Mouse (Mus musculus) c-Kit-negative CD71-positive TER-119-positive erythroid progenitor cells, embryonic 14.5 days (primary cell): ENCODE results near the gene Rxra.

Source experiments
- DNase-seq: peaks from one replicate; pipeline ENCODE4 v3.0.0-alpha.2; 2013; ENCODE audit warnings: low read depth, low spot score

Gene Rxra

DNA sequence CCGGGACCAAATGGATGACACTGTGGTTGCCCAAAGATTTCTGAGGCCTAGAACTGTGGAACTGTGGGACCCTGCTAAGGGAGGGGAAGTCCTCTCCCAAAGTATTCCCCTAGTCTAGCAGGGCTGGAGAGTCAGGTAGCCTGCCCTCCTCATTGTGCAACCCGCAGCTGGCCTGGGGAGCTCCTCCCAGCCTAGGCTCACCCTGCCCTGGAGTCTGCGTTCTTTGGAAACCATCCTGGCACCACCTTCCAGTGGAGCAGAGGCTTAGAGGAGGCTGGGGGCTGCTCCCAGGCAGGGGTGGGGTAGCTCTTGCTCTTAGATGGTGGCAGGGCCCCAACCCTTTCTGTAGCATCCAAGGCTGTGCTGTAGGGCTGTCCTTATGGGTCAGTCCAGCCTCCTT lies 26.0 kb downstream of the Rxra start:
- DNase-seq = no peak

DNA sequence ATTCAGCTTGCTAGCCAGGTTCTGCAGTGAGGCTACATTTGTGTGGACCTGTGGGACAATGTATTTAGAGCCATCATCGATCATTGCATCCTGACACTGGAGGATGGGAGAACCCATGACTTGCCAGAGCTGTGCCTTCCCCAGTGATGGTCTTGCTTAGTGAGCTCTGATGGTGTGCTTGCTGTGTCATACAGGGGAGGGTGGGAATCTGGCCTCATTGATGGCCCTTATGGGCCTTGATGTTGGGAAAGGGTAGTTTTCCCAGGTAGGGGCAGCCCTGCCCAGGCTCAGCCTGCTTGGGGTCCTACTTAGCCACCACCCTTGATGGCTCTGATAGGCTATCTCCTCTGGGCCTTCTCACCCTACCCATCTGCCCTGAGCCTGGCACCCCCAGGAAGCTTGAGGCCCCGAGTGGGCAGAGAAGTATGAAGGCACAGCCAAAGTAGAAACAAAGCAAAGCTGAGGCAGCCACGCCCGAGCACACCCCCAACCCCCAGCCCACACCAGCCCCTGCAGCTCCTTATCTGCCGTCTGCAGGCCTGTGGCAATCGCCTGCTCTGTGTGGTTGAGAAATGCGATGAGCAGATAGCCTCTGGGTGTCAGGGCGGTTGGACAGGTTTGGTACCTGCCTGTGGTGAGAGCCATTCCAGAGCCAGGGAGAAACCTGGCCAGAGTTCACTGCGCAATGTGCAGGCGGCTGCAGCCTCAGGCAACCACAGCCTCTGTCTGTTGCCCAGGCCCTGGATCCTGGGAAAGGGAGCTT lies 26.8 kb downstream of the Rxra start:
- DNase-seq = peak; percentile 39

DNA sequence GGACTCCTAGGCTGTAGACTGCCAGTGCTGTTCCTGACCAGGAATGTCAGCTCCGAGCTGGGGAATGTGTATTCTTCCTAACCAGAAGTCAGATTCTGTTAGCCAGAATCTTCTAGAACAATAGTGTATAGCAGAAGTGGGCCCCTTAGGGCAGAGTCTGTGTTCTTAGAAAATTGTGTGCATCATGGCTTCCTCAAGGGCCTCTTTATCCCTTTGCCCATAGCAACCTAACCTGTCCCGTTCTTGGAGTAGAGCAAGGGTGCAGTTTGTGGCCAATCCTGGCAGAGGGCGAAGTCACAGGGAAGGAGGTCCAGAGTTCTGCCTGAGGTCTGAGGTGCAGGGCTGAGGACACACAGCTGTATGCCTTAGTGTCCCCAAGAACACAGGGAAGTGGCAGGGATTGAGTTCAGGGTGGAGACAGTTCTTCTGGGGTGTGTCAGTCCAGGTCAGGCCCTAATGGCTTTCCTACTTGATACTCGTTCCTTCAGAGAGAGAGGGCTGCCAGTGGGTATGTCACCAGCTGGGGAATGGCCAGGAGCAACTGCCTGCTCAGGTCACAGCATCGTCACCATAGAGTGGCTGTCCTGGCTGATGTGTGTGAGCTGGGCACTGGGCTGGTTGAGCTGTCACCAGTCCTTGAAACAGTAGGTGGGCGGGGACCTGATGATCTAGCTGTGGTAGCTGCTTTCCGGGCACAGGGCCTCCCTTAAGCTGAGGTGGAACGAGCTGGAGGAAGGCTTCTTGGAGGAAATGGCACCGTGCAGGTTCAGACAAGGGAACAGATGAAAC lies 27.8 kb downstream of the Rxra start:
- no peak for DNase-seq

DNA sequence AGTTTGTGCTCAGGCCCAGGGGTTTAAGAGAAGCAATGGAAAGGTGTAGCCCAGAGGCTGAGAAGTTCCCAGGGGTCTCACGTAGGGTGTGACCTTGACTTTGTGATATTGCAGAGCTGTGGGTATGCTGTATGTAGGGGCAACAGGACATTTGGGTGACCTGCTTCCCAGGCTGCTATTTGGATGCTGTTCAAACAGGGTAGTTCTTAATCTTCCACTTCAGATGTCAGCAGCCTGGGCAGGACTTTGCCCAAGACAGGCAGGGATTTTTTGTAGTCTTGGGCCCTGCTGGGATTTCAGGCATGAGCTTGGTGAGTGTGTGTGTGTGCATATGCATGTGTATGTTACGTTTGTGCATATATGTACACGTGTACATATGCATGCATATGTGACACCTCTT lies 28.4 kb downstream of the Rxra start:
- DNase-seq = no peak

DNA sequence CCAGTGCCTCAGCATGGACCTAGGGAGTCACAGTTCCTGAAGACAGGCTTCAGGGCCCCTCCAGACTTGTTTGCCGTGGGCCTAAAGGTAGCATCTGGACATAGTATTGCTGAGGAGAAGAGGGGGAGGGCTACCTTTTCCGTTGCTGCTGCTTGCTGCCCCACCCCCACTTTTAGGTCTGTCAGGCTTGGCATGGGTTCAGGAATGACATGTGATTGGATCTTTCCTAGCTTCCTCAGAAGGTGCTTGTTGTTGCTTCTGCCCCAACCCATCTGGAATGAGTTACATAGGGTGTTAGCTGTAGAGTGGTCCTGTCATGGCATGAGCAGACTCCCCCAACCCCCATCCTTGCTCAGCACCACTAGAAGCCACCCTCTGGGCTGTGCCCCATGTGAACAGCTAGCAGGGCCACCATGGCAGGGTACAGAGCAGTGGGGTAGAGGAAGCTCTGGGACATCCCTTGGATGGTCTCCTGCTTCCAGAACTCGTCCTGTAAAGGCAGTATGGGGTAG lies 34.7 kb downstream of the Rxra start:
- DNase-seq = no peak

DNA sequence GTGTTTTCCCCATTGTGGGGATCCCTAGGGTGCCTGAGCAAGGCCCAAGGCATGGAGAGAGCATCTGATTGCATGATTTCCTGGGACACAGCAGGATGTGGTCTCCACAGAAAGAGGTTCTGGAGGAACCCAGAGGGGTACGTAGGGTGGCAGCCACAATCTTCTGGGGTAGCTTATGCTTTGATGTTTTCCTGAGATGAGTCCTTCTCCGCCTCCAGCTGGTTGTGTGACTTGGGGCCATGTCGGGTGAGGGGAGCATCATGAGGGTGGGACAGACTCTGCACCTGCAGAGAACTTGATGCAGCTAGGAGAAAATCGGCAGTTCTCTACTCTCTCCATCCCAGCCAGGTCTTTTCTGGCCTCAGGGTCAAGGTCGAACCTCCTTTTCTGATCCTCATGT lies 36.4 kb downstream of the Rxra start:
- DNase-seq = no peak

DNA sequence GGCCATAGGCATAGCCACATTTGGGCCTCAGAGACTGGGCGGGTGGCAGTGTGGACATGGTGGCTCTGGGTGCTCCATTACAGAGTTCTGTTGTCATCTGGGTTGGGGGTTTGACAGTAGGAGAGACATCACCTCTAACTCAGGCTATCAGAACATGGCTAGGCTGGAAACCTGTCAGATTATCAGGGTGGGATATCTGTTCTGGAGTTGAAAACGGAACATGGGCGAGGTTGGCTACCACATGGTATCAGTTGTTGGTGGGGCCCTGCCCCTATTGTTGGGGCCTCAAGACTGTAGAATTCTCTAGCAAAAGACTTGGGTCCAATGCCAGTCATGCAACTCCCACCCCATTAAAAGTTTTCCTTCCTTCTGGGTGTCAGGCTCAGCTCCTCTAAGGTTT lies 37.1 kb downstream of the Rxra start:
- no peak for DNase-seq

DNA sequence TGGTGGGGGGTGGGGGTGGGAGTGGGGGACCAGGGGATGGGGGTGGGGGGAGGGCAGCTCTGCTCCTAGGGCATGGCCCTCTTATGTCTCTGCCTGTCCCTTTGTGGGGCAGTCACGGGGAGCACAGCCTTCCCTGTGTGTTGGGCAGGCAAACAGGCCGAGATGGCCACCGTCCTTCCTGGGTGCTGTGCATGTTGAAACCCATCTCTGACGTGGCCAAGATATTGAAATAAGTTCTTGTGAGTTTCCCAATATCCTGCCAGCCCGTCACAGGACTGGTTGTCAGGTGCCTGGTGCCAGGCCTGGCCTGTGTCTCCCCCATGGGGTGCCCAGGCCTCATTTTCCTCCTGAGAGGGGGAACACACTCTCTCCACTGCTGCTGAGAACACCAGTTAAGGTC lies 37.9 kb downstream of the Rxra start:
- DNase-seq = no peak

DNA sequence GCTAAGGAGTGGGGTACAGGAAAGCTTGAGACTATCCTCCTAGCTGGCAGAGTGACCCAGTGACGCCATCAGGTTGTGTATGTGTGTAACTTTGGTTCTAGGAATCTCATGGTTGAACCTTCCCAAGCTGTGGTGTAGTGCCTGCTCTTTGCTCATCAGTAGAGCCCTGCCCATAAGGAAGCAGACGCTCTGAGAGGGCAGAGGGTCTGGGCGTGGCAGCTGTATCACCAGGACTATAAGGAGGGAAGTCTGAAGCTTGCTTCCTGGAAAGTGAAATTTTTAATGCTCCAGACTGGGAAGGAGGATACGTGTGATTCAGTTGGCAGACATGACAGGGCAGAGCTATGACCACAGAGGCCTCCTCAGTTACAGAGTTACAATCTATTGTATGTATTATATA lies 39.0 kb downstream of the Rxra start:
- no peak for DNase-seq

DNA sequence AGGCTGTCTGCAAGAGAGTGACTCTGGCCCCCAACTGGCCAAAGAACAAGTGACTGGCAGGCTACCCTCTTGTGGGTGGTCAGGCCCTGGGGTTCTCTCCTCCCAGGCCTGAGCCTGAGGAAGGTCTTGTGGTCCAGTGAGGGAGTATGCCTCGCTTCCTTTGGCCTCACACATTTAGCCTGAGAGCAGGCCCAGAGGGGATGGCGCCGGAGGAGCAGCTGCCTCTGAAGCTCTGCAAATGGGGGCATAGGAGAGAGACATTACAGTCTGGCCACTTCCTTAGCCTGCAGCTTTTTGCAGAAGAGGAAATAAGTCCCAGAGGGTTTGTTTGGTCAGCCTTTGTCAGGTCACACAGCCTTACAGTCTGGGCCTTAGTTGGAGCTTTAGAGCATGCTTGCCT lies 40.1 kb downstream of the Rxra start:
- DNase-seq = no peak

DNA sequence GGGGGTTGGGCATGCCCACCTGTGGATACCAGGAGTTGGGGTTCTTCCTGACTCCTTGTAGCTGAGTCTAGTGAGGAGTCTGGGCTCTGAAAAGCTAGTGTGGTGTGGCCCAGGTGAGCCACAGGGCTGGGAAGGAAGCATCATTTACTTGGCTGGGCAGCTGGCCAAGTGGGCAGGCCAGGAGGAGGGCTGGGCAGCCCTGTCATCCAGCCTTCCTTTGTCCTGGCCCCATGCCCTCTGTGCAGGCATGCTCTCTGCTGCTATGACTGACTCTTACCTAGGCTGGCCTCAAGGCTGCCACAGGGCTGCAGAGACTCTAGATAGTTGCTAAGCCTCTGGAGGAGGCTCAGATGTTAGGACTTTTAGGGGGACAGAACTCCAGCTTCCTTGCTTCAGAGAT lies 42.0 kb downstream of the Rxra start:
- no peak for DNase-seq

DNA sequence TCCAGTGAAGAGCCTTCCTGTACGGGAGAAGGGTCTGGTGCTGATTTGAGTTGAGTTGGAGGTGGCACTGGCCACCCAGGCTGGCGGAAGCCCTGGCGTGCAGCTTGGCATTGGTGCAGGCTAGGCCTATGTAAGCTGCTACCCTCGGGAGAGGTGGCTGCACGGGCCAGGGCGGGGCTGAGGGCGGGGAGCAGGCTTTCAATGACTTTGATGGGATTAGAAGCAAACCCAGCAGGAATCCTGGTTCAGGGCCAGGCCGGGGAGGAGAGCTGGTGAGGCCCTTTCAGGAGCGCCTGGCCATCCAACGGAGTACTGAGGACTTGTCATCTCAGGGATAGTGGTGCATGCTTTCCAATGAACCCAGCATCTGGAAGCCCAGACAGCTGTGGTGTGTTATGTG lies 43.4 kb downstream of the Rxra start:
- no peak for DNase-seq

DNA sequence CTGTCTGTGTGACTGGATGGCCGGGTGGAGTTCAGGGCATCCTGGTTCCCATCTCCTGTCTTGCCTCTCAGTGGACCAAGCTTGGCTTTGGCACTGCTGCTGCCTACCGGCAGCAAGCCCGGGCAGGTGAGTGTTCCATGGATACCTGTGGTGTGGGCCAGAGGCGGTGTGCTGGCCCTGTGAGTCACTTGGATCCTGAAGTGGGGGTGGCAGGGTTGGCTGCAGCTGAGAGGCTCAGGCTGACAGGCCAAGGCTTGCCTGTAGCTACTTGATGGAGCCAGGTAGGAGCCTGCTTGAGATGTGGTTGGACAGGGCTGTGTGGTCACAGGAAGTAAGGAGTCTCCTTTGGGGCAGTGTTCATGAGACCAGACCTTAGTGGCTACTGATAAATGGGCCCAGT lies 45.4 kb downstream of the Rxra start:
- DNase-seq = no peak

DNA sequence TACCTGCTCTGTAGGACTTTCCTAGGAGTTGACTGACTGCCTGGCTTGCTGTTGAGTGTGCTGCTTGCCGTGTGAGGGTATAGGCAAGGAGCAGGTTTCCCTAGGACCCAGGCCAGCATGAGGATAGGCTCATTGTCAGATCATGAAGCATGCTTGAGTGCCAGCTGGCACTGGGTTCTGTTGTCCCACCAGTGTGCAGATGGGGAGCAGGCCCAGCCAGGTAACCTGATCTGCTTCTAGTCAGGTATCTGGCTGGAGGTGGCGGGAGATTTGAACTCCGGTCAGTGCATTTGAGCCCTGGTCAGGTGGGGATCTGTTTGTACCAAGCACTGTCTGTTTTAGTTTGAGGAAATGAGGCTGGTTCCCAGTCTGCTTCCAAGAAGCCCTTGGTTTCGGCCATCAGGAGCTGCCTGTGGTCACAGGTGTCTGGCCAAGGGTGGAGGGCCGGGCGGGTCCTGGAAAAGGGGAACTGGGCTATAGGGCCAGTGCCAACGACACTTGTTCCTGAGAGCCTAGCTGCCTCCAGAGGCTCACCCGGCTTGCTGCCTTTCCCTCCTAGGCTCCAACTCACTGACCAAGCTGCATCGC lies 48.6 kb downstream of the Rxra start:
- DNase-seq = no peak

DNA sequence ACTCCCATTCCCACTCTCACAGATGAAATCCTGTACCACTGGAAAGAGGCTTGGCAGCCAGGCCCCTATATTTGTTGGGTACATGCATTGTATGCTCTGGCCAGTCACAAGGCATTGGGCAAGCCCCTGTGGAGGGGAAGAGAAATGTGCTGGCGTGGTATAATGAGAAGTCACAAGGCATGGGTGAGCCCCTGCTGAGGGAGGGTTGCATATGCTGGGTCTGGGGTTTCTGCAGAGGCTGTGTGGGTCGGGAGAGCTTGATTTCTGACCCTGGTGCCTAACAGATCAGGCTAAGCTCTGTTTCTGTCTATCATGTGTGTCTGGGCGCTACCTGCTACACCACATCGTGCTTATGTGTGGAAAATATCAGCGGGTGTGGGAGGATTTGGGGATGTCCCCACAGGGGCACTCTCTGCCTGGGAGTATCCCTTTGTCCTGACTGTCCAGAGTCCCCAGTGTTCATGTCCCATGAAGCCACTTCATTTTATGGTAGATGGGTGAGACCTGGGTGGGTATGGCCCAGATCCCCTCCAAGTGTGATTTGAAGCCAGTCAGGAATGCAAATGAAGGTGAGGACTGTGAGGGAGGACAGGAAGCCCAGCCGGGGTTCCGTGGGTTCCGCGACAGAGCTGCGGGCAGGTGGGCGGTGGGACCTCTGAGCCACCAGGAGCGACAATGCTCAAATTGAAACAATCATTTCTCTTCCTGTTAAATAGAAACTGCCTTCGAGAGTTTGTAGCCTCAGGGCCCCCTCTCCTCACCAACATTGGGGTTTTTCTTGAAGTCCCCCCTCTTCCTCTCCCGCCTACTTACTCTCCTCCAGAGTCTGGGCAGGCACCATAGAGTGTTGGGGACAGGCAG lies 52.0 kb downstream of the Rxra start:
- DNase-seq = no peak

DNA sequence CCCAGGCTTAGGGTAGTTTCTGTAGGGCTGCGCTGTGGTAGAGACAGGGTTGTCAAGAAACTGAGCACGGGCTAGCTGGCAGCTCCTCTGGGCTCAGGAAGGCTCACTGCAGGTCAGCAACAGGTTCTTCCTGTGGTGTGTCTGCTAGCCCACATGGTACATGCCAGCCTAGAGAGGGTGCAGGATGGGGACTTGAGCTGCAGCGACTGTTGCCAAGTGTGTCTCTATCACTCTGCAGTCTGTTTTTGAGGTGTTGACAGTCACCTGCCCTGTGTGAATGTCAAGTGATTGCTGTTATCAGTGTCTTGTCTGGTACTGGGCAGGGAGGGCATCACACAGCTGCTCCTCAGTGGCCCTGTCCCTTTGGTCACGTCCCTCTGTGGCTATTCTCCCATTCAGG lies 52.8 kb downstream of the Rxra start:
- DNase-seq = no peak

DNA sequence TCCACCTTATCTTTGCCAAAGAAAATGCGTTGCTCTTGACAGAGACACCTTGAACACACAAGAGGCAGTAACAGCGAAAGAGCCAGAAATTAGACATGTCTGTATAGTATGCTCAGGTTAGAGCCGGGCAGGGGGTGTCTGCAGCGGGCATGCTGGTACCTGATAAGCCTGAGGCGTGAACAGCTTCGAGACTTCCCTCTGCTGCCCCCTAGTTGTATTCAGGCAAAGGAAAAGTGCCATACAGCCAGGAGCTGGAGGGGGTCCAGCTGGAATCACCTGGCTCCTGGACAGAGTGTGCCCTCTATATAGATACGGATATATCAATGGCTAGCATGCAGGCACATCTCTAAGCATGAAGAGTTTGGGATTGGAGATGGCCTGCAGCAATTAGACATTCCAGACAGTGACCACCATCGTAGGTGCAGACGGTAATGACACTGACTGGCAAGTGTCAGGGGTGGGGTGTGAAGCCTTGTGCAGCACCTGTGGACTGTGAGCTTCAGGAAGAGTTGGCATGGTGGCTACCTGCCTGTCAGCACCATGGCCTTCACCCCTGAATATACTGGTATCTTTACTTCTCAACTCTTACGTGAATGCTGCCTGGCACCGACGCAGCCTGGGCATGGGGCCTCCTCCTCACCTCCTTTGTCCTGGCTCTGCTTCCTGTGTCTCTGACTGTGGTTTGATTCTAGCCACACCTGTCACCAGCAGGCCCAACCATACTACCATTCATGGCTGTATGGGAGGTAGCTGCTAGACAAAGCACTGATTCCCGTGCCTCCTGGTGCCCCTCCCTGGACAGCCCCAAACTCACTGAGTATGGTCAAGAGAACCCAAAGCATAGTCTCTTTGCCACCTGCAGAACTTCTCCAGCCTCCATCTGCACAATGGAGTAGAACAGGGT lies 54.0 kb downstream of the Rxra start:
- DNase-seq = no peak

DNA sequence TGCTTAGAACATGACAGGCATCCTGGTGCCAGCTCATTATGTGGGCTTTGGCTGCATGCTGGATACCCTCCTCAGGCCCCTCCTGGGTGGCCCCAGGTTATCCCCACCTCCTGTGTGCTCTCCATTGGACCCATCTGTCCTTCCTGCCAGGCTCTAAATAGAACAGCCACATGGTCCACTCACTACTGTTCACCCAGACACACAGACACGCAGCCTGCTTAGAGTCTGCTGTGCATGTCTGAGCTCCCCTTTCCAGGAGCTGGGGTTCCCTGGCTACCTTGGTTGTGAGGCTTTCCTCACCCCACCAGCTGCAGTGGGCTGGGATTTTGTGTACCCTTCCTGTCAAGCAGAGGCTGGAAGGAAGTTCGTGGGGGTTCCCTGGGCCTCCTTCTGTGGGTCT lies 56.8 kb downstream of the Rxra start:
- no peak for DNase-seq

DNA sequence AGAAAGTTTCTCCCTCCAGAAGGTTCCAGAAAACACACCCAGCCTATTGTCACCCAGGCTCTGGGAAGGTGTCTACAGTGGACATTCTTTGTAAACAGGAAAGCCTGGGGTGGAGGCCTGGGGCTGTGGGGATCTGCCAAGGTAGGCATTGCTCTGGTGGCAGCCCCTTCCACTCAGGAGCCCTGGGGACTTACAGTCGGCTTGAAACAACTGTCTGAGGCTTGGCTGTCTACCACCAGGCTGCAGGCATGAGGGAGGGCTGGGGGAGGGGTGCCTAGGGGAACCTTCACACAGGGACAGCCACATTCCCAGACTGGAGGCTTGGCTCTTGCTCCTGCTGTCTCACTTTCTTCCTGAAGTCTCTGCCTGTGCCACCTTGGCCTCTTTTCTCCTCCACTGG lies 58.1 kb downstream of the Rxra start:
- no peak for DNase-seq

DNA sequence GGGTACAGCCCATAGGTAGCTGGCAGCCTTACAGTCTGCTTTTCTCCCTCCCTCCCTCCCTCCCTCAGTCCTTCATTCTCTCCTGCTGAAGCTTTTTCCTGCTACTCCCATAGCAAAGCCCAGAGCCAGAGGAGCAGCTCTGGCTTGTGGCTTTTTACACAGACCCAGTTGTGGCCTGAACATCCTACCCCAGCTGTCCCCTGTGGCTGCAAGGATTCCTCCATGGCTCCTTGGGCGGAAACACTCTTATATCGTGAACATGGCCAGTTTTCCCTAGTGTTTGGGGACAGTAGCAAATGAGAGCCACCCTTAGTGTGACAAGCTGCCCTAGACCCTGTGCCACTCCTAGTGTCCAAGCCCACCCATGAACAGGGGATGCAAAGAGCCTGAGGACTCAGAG lies 58.6 kb downstream of the Rxra start:
- no peak for DNase-seq

DNA sequence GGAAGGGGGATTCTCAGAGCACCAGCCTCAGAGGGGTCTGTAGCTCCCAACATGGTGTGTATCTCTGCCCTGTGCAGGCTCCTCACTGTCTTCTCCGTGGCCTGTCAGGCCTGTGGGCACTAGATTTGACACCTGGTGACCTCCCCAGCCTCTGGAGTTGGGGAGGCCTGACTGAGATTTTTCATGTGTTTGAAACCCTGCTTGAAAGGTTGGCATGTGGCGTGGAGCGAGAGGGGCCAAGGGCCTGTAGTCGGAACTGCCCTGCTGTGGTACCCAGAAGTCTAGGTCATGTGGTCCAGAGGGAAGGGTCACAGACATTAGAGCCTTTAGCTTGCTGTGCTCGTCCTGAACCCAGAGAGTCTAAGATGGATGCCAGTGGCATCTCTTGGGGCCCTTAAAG lies 60.6 kb downstream of the Rxra start:
- DNase-seq = no peak
